Mouse (Mus musculus) retina, adult 2 months (tissue): ENCODE results near the gene Srarp.
A peak's percentile ranks its signal among the peaks of the same experiment; 100 is the strongest.

ENCODE experiments used
- DNase-seq: peaks from one replicate; pipeline ENCODE4 v3.0.0-alpha.2; 2012; ENCODE audit warnings: low read depth, low spot score

Gene Srarp

GRCm38 (mm10) chr4:141389366-141390150 lies 46.3 kb downstream of the Srarp start:
- no peak for DNase-seq

- DNase-seq: no peak
Measured at GRCm38 (mm10) chr4:141387933-141388332, 48.0 kb downstream of the Srarp start.

GRCm38 (mm10) chr4:141387093-141387784 lies 48.7 kb downstream of the Srarp start:
- peak; percentile 29 for DNase-seq

- DNase-seq: no peak
Measured at GRCm38 (mm10) chr4:141386150-141386549, 49.8 kb downstream of the Srarp start.

- peak; percentile 52 for DNase-seq
Measured at GRCm38 (mm10) chr4:141385275-141385674, 50.6 kb downstream of the Srarp start.
